Mouse (Mus musculus) spleen, adult 12 weeks (tissue): ENCODE results near the gene Mdfic.
A peak's percentile ranks its signal among the peaks of the same experiment; 100 is the strongest.
"Not testable (repeated sequence)": the region's sequence is repeated elsewhere in the genome, so short reads cannot be mapped to it uniquely, and the experiment has no call there.

ENCODE experiments used
- DNase-seq: peaks from one replicate; pipeline ENCODE4 v3.0.0; 2022; ENCODE audit warnings: low spot score

The Mdfic gene

DNA sequence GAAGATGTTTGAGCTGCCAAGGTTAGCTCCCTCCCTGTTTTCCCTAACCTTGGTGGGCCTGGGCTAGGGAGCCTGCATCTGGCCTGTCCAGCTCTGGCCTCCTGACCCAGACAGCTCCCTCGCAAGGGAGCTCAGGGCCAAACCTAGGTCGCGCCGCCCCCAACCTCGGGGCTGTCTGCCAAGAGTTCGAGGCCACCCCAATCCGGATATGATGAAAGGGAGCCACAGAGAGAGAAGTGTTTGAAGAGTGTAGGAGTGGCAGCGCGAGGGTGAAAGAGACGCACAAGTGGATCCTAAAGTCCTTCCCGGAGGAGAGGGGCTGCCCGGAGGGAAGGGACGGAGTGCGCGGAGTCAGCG is at the start of gene Mdfic:
TSS of gene Mdfic (plus strand) at position 201 of the 357 bp plus-strand sequence.
- DNase-seq: no peak

DNA sequence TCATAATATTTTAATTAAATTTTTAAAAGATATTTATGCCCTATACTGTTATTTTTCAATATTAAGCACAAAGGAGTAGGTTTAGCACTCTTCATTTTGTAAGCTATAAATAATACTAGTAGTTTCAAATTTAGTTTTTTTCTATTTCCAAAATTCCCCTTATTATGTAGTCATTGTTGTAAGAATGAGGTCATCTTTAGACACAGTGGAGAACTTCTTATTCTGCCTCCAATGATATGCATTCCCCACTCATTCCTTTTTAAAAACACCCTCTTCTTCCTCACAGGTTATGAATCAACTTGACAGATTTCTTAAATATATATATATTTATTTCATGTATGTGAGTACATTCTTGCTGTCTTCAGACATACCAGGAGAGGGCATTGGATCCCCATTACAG is 49.1 kb upstream of the Mdfic start:
- no peak for DNase-seq

DNA sequence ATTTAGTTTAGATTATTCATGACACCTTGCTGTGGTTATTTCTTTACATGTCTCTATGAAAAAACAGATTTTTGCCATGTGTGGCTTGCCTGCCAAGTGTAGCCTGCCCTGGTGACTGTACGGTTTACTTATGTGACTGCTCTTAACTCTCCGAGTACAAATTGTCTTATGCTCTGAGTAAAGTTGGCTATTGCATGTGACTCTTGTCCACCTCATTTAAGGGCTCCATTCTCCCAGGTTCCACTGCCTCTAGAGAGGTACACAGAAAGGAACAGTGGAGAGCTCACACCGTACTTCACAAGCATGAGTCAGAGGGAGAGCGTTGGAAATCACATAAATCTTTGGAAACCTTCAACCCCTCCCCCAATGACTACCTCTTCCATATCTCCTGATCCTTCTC is 10.4 kb upstream of the Mdfic start:
- no peak for DNase-seq

DNA sequence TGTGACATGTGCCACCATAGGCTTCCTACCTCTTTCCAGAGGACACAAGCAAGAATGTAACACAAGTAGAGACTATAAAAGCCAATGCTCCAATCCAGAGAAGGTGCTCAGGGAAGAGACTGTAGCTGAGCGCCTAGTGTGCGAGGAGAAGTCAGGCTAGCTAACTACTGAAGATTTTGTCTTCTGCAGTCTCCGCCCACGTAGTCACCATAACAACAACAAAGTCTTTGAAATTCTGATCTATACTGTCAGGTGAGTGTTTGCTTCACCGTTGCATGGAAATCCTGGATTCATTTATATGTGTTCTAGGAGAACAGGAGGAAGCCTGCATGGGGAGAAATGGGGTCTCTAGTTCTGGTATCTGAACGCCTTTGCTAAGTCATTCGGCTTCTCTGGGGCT is 9.8 kb upstream of the Mdfic start:
- DNase-seq: no peak

DNA sequence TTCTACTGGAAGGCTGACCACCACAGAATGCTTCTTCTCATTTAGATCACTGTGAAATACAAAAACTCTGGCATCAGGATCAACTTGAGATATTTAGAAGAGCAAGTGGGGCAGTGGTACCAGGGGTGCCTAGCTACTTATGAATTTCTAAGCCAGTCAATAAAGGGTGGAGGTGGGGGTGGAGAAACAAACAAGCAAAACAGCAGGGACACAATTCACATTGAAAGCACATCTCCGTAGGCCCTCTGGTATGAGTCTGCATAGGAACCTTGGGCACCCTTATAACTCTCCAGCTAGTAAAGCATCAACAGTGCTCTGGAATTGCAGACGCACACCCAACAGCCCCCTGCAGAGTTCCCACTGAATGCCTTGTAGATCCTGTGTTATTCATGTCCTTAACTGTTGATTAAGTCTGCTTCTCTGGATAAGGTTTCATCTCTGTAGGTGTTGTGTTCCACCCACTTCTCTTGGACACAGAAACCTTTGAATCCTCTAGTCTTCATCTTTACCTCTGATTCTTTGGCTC is 7.5 kb upstream of the Mdfic start:
- DNase-seq: no peak

DNA sequence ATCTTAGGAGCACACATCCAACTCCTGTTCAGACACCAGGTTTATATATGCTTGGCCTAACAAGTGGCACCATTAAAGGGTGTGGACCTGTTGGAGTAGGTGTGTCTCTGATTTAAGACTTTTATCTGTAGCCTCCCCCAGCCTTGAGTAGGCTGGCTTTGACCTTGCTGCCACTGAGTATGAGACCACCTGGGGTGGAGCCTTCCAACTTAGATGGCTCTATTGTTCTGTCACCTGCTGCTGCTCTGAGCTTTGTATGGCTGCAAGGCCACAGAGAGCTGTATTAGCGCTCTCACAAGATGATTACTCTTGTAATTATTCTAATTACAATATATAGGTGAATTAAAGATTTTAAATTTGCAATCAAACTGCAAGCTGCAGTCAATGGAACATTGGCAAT is 6.4 kb upstream of the Mdfic start:
- DNase-seq: not testable (repeated sequence)

DNA sequence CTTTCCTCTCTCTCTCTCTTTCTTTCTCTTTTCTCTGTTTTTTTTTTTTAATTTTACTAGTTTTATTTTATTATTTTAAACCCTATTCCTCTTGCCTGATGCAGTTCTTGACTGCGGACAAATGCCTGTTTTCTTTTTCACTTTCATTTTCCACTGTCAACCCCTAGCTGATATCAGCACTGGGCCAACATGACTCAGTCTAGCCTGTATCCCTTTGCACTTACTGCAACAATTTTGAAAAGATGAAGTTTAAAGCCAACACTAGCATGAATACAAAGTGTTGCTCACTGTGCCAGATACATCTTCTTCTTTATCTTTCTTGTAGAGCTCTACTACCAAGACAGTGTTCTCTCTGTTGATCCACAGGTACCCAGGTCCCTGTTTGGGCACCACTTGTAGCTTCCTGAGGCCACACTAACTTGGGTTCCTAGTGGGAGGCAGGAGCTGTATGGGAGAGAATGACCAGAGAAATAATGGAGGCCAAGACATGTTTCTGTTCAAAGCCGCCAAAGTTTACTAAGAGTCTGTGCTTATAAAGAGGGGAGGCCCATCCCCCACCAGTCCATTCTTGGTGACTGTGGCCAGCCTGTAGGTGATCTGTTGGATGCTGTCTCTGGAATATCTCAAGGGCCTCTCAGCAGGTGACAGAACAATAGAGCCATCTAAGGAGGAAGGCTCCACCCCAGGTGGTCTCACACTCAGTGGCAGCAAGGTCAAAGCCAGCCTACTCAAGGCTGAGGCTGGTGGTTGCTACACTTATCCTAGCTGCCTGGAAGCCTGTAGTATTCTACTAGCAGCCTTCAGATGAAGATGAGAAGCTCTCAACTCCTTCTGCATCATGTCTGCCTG is 5.2 kb upstream of the Mdfic start:
- DNase-seq: no peak

DNA sequence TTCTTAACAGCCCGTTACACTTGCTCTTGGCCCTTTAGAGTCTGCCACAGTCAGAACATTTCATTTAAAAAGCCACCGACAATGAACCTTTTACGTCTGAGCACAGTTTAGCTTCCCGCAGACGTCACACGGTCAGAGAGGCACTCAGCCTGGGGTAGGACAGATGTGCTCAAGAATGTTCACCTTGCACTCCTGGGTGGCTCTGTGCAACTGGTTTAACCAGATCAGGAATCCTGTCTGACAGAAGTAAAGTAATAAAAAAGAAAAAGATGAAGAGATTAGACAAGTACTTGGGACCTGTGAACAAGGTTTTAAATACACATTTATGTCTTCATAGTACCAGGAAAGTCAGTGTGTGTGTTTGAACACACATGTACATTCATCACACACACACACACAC is 542 bp upstream of the Mdfic start:
- DNase-seq: no peak

DNA sequence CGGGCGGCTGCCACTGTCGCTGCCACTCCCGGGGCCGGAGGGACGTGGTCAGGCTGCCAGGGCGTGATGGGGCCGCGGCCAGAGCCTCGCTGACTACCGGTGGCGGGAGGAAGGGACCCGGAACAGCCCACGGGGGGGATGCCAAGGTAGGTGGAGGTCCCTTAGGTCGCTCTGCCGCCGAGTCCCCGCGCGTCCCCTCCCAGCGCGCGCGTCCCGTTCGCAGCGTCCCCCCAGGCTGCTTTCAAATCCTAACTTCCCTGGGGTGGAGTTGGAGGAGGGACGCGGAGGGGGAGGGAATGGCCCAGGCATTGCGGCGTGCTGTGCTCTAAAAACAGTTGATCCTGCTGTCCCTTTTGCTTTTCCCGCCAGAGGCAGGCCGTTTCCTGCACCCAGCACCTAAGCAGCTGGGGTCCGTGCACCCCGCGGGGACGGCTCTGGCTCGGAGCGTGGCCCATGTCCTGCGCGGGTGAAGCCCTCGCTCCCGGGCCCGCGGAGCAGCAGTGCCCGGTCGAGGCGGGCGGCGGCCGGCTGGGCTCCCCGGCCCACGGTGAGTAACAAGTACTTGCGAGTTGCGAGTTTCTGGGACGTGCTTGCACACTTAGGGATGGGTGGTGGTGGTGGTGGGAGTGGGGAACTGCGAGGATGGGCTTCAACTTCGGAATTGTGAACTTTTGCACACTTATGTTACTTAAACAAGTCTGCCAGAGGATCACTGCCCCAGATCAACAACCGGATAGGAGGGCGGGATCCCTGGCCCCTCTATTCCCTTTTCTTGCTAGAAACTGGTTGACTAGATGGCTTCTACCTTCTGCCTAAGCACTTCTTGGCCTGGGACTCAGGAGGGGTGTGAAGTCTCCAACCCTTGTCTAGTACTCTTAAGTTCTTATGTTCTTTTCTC is 606 bp downstream of the Mdfic start:
- peak; percentile 8 for DNase-seq

DNA sequence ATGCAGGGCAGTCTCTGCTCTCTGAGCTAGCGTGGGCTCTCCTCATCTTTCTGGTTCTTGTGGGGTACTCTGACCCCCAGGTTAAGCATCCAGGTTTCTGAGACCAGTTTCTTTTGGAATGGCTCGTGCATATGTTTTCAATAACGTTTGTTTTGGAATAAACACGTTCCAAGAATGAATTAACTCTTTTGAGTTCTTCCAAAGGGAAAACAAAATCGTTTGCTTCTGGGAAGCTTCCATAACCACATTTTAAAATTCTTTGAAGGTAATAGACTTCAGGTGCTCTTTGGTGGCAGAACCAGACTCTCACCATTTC is 1.2 kb downstream of the Mdfic start:
- DNase-seq: no peak

DNA sequence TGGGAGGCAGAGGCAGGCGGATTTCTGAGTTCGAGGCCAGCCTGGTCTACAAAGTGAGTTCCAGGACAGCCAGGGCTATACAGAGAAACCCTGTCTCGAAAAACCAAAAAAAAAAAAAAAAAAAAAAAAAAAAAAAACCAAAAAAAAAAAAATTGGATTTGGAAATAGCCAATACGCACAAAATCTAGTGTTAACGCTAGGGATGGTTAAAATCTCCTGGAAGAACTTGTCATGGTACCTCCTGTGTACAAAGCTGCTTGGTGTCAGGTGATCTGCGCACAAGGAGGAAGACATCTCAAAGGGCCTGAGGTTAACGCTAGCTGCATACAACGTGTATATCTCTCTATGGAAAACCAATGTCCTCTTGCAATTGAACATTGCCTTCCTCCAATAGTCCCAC is 2.2 kb downstream of the Mdfic start:
- DNase-seq: not testable (repeated sequence)

DNA sequence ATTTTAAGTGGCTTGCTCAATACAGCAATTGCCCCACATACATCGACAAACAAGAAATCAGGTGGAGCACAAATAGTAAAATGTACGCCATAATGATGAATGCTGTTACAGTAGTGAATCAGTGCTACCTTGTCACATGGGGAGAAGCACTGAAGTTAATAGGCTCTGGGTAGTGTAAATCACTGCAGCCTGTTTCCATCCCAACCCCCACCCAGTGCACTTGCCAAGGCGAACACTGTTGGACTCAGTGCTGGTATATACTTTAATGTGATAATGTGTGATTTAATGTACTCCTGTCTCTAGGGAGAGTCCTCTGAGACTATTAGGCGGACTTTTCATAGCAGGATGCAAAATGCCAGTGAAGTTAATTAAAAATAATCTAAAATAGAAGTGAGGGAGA is 3.8 kb downstream of the Mdfic start:
- DNase-seq: no peak

DNA sequence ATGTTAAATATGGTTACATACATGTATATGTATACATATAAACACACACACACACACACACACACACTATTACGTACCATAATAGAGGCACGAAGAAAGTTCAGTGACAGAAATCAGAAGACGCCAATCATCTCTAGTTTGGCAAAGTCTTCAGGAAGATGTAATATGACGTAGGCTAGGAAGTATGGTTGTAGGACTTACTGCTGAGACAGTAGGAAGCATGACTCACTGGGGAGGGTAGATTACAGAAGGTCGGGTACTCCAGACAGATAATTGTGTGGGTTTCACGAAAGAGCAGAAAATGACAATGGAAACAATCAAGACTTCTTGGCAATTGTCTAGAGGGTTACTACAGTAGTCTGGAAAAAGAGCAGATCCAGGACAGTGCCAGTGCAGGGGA is 6.0 kb downstream of the Mdfic start:
- no peak for DNase-seq

DNA sequence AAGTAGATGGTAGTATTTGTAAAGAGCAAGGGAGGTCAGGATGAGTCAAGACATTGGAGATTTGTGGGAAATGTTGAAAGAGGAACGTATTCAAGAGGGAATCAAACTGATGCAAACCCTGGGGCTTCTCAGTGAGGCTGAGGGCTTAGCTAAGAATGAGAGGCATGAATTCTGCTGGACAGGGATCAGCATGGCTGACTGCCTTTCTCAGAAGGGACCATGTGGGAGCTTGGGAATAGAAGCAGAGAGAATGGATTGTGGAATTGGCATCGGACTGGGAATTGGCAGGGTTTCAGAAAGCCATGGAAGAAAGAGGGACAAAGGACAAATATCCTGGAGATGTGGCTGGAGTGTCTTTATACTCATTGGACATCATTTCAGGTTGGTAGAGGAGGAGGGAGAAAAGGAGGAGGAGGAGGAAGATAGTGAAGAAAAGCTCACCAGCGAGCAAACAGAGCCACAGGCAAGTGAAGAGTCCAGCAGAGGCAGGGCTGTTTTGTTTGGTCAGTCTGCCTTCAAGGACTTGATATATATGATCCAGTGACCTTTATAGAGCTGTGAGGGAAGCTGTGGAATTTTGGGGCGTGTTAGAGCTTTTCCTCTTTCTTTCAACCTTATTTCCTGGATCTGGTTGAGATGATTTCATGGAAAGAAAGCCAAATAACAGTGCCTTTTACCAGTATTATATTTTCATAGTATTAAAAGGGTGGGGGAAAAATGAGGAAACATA is 7.4 kb downstream of the Mdfic start:
- DNase-seq: no peak

DNA sequence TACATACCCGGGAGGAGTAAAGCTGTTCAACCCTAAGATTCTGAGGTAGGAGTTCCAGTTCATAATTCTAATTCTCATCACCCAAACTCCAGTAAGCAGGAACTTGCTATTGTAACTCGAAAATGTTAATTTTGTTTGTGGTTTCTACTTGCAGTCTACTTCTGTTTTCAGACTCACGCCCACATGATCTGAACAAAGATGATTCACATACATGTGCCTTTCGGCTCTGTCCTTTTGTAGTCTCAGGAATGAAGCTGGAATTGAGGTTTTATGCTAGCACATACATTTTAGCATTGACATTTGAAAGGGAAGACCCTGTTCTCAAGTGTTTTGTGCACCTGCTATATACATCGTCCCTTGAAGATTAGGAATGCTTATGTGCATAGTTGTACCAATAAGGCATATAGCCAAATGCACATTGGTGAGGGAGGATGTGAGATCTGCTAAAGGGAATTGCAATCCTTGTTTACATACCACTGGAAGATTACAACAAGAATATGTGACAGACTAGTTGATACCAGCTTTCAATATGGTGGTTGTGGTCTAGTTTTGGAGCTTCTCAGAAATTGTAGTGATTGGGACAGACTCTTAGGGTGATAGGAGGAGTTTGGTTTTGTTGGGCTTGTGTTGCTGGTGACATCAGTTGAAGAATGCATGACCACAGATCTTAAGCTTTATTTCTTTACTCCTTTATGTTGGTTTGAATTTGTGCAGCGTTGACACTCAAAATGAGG is 8.6 kb downstream of the Mdfic start:
- DNase-seq: no peak

DNA sequence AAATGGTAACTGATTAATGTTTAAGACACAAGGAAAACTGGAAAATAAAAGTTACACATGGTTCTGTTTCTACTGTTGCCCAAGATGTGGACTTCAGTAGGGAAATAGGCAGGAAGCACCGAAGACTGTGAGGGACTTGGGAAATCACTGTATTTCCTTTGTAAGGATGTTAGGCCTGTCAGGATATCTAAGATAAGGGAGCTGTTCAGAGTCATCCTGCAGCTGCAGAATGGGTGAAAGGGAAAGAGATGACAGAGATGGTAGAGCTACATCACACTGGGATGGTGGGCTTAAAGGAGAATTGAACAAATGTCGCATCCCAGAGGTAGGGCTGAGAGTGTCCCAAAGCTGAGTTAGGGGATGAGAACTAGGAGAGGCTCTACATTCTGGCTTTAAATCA is 9.8 kb downstream of the Mdfic start:
- DNase-seq: no peak

DNA sequence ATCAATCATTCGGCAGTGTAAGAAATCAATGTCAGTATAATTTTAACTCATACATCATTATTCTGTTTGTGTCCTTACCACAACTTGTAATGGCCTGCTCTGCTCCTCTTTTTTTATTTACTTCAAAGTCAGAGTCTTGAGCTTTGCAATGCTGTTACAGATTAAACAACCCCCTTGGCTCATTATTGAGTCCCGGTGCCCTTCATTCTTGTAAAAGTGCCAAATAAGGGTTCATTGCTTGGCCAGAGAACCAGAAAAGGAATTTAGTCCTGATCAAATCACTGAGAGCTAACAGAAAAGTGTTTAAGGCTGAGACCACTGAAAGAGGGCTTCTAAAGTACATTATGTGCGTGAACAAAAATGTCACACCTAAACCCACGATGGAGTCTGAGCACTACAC is 10.2 kb downstream of the Mdfic start:
- DNase-seq: no peak

DNA sequence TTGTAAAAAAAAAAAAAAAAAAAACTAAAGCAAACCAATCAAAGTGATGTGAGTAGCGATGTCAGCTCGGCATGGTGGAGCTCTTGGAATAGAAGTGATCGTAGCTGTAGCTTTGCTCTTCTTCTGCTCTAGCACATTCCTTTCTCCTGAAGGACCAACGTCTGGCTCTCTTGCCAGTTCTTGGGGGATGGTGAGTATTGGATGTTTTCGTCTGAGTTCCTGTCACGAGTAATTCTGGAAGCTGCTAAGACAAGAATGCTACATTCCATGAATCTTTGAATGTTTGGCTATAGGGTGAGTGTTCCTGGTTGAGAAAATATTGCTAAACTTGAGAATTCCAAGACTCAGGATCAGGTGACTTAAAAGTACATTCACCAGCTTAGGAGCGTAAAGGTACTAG is 11.0 kb downstream of the Mdfic start:
- DNase-seq: no peak

DNA sequence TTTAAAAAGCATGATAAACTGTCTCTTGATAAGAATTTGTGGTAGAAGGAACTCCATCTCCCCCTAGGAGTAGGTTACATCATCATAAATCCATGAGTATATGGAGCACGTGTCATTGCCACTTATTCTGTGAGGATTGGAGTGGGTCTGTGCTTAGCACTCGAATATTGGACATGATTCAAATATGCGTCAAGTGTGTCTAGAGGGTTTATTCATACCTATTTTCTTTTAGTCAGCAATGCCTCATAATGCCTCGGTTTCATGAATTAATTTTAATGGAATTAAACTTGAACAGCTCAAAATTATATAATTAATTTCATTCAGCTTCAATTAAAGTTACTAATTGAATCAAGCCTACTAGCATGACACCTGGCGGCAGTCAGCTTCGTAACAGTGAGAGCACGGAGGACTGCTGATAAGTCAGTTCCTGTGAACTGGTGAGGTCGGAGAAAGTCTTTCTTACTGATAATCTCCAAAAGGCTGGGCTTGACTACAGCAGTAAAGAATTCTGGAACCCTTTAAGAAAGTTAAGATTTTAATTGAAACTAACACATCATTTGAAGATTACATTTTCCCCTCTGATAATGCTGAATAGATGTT is 17.0 kb downstream of the Mdfic start:
- DNase-seq: no peak

DNA sequence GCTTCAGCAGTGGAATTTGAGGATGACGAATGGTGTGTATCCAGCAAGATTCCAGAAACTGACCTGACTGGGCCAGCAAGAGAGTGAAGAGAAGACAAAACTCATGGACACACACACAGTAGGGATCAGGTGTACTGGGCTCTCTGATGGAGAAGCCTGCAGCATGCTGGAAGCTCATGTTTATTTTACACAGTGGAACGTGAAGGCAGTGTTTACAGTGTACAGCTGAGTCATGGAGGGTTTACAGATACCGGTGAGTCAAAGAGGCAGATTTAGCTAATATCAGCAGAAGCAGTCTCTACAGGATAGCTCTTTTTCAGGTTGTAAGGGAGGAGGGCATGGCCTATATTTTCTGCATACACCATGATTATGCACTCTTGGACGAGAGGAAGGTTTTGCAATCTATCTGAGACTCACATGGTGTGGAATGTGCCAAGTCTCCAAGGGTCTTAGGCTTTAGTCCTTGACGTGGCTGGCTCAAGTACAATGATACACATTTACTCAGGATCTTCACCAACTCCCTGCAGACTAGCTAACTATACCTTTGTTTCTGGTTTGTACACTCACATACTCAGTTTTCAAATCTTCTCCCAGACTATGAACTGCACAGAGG is 18.0 kb downstream of the Mdfic start:
- no peak for DNase-seq

DNA sequence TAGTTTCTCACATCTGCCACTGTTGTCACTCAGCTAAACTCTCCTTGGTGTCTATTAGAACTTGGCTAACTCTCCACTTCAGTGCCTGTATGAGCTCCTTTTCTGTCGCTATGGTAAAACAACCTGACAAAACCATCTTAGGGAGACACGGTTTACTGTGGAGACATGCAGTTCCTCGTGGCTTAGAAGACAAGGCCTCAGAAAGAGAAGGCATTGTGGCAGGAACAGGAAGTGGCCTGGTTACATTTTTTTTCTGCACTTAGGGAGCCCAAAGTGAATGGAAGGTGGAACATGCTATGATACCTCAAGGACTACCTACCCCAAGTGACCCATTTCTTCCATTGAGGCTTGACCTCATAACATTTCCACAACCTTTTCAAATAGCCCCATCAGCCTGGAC is 18.7 kb downstream of the Mdfic start:
- no peak for DNase-seq
